Mouse (Mus musculus) kidney, adult 18-20 months (tissue): ENCODE data around the gene Cldn34b4.

Experiments used
- DNase-seq: peaks from one replicate; pipeline ENCODE4 v3.0.0; 2021

The Cldn34b4 gene

GRCm38 (mm10) chrX:76393050-76393449, at the start of gene Cldn34b4:
TSS of gene Cldn34b4 (plus strand) at chrX:76393350.
- DNase-seq, result no peak
